Mouse (Mus musculus): Measurements from ENCODE around the gene Nudt17. TPM values are rescaled to one million over a fixed set of nuclear protein-coding genes. Genes with fewer than 3 reads are reported as not detected.
"Not testable (repeated sequence)": the region's sequence is repeated elsewhere in the genome, so short reads cannot be mapped to it uniquely, and the experiment has no call there.

Gene Nudt17
- polyA plus RNA-seq, 1 experiment from 2014 or later: 14.0 TPM

DNA sequence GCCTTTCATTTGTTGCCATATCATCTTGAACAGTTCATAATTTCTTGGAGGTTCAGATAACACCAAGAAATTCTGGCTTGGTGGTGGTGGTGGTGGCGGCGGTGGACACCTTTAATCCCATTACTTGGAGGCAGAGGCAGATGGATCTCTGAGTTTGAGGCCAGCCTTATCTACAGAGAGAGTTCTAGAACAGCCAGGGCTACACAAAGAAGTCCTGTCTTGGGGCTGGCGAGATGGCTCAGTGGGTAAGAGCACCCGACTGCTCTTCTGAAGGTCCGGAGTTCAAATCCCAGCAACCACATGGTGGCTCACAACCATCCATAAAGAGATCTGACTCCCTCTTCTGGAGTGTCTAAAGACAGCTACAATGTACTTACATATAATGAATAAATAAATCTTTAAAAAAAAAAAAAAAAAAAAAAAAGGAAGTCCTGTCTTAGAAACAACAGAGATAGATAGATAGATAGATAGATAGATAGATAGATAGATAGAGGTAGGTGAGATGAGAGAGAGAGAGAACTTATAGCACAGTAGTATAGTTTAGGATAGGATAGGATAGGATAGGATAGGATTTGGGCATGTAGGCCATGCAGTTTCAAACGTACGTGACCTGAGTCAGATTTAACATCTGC lies 42.5 kb downstream of the Nudt17 start:
- H3K36me3 ChIP-seq; H3K9me3 ChIP-seq; H3K4me3 ChIP-seq; H3K27me3 ChIP-seq; H3K4me2 ChIP-seq; H3K9ac ChIP-seq; ATAC-seq (ENCODE audit: low FRiP score); H3K27ac ChIP-seq: not testable (repeated sequence)
- peaks cover 16% of the 10 kb centered on the region for H3K4me1 ChIP-seq (replicated peaks)
- 87% methylated on average over 7 of the region's 7 CpGs for WGBS

GRCm38 (mm10) chr3:96663432-96664239 lies 44.7 kb downstream of the Nudt17 start:
- peak overlapping the region; percentile 23 for H3K27ac ChIP-seq
- H3K27me3 ChIP-seq: no peaks in the 10 kb centered on the region
- H3K4me2 ChIP-seq: peak overlapping the region; percentile 56
- peak overlapping the region; percentile 33 for H3K4me3 ChIP-seq
- H3K4me1 ChIP-seq (replicated peaks): peaks cover 14% of the 10 kb centered on the region
- H3K9me3 ChIP-seq: no peaks in the 10 kb centered on the region
- H3K36me3 ChIP-seq: no peaks in the 10 kb centered on the region
- WGBS: 6% methylated on average over 18 of the region's 18 CpGs
- H3K9ac ChIP-seq: peak overlapping the region; percentile 62; the same call in 1 of the 2 replicates
- ATAC-seq (ENCODE audit: low FRiP score): peak; percentile 86

DNA sequence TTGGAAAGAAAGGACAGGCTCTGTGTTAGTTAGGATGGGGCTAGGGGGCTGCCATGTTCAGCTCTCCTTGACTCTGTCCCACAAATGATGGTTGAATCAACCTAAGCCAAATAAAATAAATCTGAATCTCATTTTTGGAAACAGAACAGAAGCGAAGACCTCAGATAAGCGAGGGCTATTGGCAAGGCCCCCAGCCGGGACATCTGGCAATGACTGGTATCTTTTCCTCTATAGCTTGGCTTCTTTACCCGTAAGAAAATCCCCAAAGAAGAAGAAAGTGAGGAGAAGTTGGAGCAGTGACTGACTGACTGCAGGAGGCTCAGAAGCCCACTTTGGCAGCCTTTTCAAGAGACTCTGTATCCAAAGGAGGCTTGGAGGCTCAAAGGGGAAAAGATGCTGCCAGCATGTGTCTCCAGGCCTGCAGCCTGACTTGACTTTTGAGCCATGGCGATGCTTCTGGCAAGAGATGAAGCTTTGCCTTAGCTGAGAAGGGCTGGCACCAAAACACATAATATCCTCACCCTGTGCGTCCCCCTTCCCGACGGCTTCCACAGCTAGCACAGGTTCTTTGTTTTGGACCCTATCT lies 45.5 kb downstream of the Nudt17 start:
- Histone ChIP-seq H3K27ac (peak overlapping the region; percentile 23; the same call in 1 of the 2 replicates), H3K36me3 (no peaks in the 10 kb centered on the region), H3K9me3 (no peaks in the 10 kb centered on the region), H3K9ac (peak overlapping the region; percentile 62; the same call in 1 of the 2 replicates), H3K4me3 (peak overlapping the region; percentile 33), H3K4me2 (peak overlapping the region; percentile 56), H3K4me1 (replicated peaks) (peaks cover 14% of the 10 kb centered on the region), H3K27me3 (no peaks in the 10 kb centered on the region)
- 55% methylated on average over 8 of the region's 8 CpGs for WGBS
- ATAC-seq (ENCODE audit: low FRiP score): no peak

DNA sequence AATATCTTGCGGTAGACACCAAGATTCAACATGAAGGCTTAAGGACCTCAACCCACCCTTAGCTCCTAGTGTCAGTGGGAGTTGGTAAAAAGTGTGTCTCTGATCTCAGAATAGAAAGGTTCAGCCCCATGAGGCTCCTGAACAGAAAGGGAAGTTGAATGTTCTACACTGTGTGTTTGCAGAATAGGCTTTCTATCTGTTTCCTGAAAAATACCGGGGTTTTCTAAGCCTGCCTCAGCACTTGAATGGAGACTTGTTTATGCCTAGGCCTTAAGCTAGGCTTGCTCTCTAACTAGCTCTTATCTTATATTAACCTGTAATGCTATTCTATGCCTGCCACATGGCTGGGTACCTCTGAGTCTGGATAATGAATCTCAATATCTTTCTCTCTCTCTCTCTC lies 47.5 kb downstream of the Nudt17 start:
- no peak overlapping the region for H3K4me2 ChIP-seq
- H3K9me3 ChIP-seq: no peaks in the 10 kb centered on the region
- H3K36me3 ChIP-seq: peaks cover 6% of the 10 kb centered on the region; the same call in 1 of the 2 replicates
- 88% methylated on average over 2 of the region's 2 CpGs for WGBS
- H3K9ac ChIP-seq: no peak overlapping the region
- no peaks in the 10 kb centered on the region for H3K27me3 ChIP-seq
- no peak for ATAC-seq (ENCODE audit: low FRiP score)
- peaks cover 14% of the 10 kb centered on the region for H3K4me1 ChIP-seq (replicated peaks)
- H3K27ac ChIP-seq: no peak overlapping the region
- H3K4me3 ChIP-seq: no peak overlapping the region

Other genes with a start within 250 kb of the Nudt17 start
- gene Hfe2, start 183.4 kb downstream of the Nudt17 start, polyA plus RNA-seq (2015; fragmentation: Nextera tagmentation; extraction: Ambion mirVana): 0.89 and 0.92 TPM in 2 replicates
- gene Txnip, start 150.6 kb downstream of the Nudt17 start, polyA plus RNA-seq (2015; fragmentation: Nextera tagmentation; extraction: Ambion mirVana): 60.5 and 67.6 TPM in 2 replicates
- gene Gm16253, start 131.6 kb downstream of the Nudt17 start, polyA plus RNA-seq (2015; fragmentation: Nextera tagmentation; extraction: Ambion mirVana): 1.2 and 1.6 TPM in 2 replicates
- 38.3 and 39.3 TPM in 2 replicates for gene Polr3gl, start 114.4 kb downstream of the Nudt17 start, polyA plus RNA-seq (2015; fragmentation: Nextera tagmentation; extraction: Ambion mirVana)
- gene Ankrd34a, start 111.9 kb downstream of the Nudt17 start, polyA plus RNA-seq (2015; fragmentation: Nextera tagmentation; extraction: Ambion mirVana): 9.7 and 10.5 TPM in 2 replicates
- gene Lix1l, start 107.4 kb downstream of the Nudt17 start, polyA plus RNA-seq (2015; fragmentation: Nextera tagmentation; extraction: Ambion mirVana): 6.8 and 7.3 TPM in 2 replicates
- gene Rbm8a, start 78.6 kb downstream of the Nudt17 start, polyA plus RNA-seq (2015; fragmentation: Nextera tagmentation; extraction: Ambion mirVana): 123 and 129 TPM in 2 replicates
- gene Pex11b, start 73.2 kb downstream of the Nudt17 start, polyA plus RNA-seq (2015; fragmentation: Nextera tagmentation; extraction: Ambion mirVana): 49.0 and 50.2 TPM in 2 replicates
- 0.05 and 0.12 TPM in 2 replicates for gene Gm42957, start 73.1 kb downstream of the Nudt17 start, polyA plus RNA-seq (2015; fragmentation: Nextera tagmentation; extraction: Ambion mirVana)
- 0.82 and 0.91 TPM in 2 replicates for gene Itga10, start 63.0 kb downstream of the Nudt17 start, polyA plus RNA-seq (2015; fragmentation: Nextera tagmentation; extraction: Ambion mirVana)
- 0.84 and 0.89 TPM in 2 replicates for gene Ankrd35, start 38.4 kb downstream of the Nudt17 start, polyA plus RNA-seq (2015; fragmentation: Nextera tagmentation; extraction: Ambion mirVana)
- 33.7 and 33.8 TPM in 2 replicates for gene Pias3, start 12.2 kb downstream of the Nudt17 start, polyA plus RNA-seq (2015; fragmentation: Nextera tagmentation; extraction: Ambion mirVana)
- 32.5 and 36.4 TPM in 2 replicates for gene Polr3c, start 19.1 kb upstream of the Nudt17 start, polyA plus RNA-seq (2015; fragmentation: Nextera tagmentation; extraction: Ambion mirVana)
- 70.3 and 72.4 TPM in 2 replicates for gene Rnf115, start 19.1 kb upstream of the Nudt17 start, polyA plus RNA-seq (2015; fragmentation: Nextera tagmentation; extraction: Ambion mirVana)
- gene Pdzk1, start 120.7 kb upstream of the Nudt17 start, polyA plus RNA-seq (2015; fragmentation: Nextera tagmentation; extraction: Ambion mirVana): not detected in 2 replicates
- gene Cd160, start 120.8 kb upstream of the Nudt17 start, polyA plus RNA-seq (2015; fragmentation: Nextera tagmentation; extraction: Ambion mirVana): 0.19 and 0.30 TPM in 2 replicates
- 3.7 and 4.8 TPM in 2 replicates for gene Gja5, start 196.1 kb upstream of the Nudt17 start, polyA plus RNA-seq (2015; fragmentation: Nextera tagmentation; extraction: Ambion mirVana)
- 38.3 and 40.7 TPM in 2 replicates for gene Gpr89, start 196.8 kb upstream of the Nudt17 start, polyA plus RNA-seq (2015; fragmentation: Nextera tagmentation; extraction: Ambion mirVana)
- 0.04 TPM in 2 replicates for gene Gja8, start 217.5 kb upstream of the Nudt17 start, polyA plus RNA-seq (2015; fragmentation: Nextera tagmentation; extraction: Ambion mirVana)